Mouse (Mus musculus): ENCODE measurements around the gene Tmem104.

GRCm38 (mm10) chr11:115273735-115274134 is 86.4 kb downstream of the Tmem104 start:
- no peak for TF ChIP-seq CTCF (IDR thresholded peaks at IDR 0.05; ENCODE audit: extremely low read depth, insufficient read length, insufficient replicate concordance, low read depth, low read length)
- no peak for TF ChIP-seq POLR2A (IDR thresholded peaks at IDR 0.05; ENCODE audit: low read depth, low read length)
